Mouse (Mus musculus) brain, adult 2 months (tissue): ENCODE data around the gene D1Ertd622e.

Source experiments
- DNase-seq: peaks from one replicate; pipeline ENCODE4 v3.0.0; 2011; ENCODE audit warnings: low read depth, low spot score

Gene D1Ertd622e

DNA sequence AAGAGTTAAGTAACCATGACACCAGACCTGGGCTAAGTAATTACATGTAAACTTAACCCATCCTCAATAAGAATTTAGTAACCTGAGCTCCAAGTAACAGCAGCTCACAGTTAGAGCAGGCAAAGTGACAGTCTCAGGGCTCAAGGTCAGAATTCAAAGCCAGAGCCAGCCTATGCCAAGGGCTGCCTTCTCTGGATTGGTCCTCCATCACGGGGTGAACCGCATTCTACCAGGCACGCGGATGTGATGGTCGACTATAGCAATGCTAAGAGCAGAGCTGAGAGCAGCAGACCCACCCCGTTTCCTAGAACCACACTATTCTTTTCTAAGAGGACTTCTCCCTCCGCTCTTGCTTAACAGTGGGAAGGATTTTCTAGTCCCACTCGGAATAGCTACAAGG lies 27.8 kb downstream of the D1Ertd622e start:
- no peak for DNase-seq

DNA sequence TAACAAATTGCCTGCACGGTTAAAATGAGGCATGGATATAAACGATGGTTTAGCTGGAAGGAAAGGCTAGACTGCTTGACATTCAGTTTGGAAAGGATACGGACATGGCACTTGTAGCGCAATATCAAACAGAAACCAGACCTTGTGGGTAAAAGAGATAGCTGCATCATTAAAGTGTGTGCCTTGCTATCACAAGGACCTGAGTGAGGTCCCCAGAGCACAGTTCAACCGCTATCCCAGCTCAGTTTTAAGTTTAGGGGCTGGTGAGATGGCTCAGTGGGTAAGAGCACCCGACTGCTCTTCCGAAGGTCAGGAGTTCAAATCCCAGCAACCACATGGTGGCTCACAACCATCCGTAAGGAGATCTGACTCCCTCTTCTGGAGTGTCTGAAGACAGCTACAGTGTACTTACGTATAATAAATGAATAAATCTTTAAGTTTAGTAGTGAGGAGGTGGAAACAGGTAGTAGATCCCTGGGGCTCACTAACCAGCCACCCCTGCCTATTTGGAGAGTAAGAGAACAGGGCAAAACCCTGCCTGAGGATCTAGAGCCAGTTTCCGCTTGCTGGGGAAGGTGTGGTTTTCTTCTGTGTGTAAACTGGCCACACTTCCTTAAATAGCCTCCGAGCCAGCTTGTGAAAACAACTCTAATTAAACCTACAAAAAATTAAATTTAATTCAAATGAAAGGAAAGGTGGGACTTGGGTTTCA lies 29.2 kb downstream of the D1Ertd622e start:
- no peak for DNase-seq

DNA sequence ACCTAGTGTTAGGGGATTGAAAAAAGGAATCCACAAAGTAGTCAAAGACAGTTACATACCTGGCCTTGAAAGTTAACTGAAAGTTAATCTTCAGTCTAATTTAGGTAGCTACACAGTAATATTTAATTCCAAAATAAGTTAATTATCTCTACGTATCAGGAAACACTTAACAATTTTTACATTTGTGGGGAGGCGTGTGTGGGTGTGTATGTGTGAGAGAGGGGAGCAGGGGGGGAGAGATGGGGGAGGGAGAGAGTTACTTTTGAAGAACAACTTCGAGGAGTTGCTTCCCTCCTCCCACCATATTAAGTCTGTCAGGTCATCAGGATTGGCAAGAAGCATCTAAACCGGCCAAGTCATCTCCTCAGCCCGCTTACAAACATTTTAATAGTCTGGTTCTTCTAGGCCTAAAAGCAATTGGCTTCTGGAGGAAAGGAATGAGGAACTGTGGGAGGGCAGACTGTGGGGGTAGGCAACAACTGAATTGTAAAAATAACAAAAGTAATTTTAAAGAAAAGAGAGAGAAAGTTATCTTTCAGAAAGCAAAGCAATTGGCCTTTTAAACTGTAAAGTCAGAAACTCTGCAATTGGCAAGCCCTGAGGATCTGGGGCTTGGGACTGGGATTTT lies 29.9 kb downstream of the D1Ertd622e start:
- DNase-seq = no peak

- DNase-seq = peak; percentile 87
Observed at GRCm38 (mm10) chr1:97630146-97630545, 31.7 kb downstream of the D1Ertd622e start.

GRCm38 (mm10) chr1:97628859-97629258 lies 33.0 kb downstream of the D1Ertd622e start:
- no peak for DNase-seq

DNA sequence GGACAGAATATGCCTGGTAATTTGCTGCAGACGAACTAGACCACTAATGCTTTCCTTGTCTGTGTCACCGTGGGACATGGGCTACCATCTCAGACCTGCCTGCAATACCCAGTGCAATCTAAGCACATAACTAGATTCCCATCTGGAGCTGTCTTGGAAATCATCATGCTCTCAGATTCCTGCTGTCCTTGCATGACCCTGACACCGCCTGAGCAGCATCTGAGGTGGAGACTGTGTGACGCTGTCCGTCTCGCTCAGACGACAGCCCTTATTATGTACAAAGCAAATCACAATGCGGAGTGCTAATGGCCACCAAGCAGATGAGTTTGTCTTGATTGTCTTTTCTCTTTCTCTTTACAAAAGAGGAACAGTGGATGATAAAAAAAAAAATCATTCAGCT lies 33.9 kb downstream of the D1Ertd622e start:
- DNase-seq = peak; percentile 59

- DNase-seq = peak; percentile 63
Observed at GRCm38 (mm10) chr1:97625427-97625826, 36.4 kb downstream of the D1Ertd622e start.

DNA sequence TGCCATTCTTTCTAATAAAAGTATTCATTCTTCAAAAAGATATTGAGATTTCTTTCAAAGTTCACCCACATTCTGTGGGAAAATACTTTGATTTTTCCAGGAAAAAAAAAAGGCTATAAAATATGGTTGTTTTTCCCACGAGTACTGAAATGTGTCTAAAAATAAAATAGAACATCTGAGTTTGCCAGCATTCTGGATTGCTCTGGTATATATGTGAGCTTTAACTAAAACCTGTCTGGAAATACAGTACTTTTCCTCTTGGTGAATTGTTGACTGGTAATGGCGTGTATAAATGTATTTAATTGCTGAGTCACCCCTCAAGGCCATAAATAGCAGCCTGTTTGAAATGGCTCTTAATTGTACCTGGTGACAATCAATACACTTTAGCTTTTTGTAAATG lies 37.5 kb downstream of the D1Ertd622e start:
- DNase-seq = peak; percentile 58

GRCm38 (mm10) chr1:97623214-97623856 lies 38.5 kb downstream of the D1Ertd622e start:
- DNase-seq = peak; percentile 66

GRCm38 (mm10) chr1:97622574-97623208 lies 39.2 kb downstream of the D1Ertd622e start:
- no peak for DNase-seq

DNA sequence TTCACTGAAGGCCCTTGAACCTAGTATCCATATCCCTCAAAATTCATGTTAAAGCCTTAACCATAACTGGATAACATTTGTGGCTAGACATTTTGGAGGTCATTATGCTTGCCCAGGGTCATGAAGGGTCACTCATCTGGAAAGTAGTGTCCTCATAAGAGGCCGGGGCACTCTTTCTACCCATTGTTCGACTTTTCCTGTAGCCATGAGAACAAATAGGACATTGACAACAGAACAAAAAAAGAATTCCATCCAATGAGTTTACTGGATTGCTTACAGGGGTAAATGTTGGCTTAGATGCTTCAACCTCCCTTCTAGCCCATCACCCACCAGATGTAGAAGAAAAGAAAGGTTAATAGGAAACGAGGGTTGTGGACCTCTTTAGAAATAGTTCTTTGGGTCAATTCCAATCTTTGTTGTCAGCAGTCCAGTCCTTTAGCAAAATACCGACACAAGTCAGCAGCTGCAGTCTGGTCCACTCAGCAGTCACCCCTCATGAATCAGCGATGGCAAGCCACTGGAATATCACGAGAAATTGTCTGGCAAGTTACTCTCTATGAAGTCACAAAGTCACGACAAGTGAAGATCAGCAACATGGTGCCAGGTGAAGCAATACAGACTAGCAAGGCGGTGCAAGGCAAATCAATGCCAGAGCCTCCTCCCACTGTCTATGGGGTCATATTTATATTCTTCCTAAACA lies 42.1 kb downstream of the D1Ertd622e start:
- DNase-seq = peak; percentile 75

DNA sequence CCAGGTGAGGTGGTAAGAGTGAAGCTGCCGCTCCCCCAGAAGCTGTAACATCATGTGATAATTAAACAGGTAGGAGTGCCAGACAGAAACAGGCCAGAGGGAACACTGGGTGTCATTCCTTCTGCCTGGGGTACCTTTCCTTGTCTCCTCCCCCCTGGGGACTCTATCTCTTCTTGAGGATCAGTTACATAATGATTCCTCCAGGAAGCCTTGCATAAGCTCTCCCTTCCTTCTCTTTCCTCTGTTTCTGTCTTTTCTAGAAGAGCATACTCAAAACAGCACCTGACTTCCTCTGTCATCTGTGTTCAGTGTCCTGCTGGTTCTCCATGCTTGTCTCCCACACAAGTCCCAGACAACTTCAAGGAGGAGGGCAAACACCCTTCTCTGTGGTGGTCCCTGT lies 46.3 kb downstream of the D1Ertd622e start:
- peak; percentile 53 for DNase-seq

- peak; percentile 69 for DNase-seq
Observed at GRCm38 (mm10) chr1:97614531-97615462, 47.1 kb downstream of the D1Ertd622e start.

- DNase-seq = no peak
Observed at GRCm38 (mm10) chr1:97611747-97612146, 50.1 kb downstream of the D1Ertd622e start.

DNA sequence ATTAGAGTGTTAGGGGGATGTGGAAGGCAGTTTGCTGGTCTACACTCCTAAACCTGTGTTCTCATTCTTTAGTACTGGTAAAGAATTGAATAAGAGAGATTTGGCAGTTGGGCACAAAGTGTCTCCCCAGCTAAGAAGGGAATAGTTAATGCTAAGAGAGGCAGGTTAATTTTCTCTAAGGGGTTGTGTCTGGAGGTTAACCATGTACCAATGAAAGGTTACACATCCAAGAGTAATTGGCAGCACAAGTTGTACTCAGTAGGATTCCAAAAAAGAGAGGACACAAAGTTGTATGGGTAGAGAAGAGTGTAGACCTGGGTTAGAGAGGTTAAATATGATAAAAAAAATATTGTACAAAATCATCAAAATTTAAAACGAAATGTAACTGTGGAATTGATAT lies 58.5 kb downstream of the D1Ertd622e start:
- no peak for DNase-seq

DNA sequence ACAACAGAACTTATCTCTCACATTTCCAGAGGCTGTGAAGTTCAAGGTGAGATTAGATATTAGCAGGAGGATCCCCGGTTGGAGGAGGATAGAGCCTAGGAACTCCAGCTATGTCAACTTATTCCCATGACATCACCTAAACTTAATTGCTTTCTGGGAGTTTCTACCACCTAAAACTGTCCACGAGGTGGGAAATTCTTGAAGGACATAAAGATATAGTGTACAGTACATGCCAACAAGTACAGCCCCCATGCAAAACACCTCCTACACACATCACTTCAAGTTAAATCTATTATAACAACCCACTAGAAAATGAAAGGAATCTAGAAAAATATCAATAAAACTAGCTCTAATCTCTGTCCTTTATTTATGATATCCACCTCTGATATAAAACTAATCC lies 61.5 kb downstream of the D1Ertd622e start:
- DNase-seq = no peak

- no peak for DNase-seq
Observed at GRCm38 (mm10) chr1:97599101-97599500, 62.8 kb downstream of the D1Ertd622e start.

DNA sequence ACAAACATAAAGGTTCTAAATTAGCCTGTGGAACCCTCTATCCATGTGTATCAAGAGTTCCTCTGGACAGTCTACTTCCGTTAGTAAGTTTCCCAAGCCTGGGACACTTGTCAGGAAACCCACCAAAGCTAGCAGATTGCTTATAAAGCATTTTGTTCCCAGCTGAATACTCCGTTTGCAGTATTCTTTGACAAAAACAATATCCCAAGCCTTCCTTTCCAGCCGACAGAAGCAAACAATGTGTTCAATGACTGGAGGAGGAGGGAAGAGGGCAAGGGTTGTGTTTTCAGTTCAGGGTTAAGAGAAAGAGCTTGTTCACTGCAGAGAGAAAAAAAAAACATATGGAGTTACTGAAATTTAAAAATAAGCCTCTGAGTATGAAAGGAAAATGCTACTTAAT lies 73.3 kb downstream of the D1Ertd622e start:
- no peak for DNase-seq

GRCm38 (mm10) chr1:97585106-97585505 lies 76.8 kb downstream of the D1Ertd622e start:
- no peak for DNase-seq

DNA sequence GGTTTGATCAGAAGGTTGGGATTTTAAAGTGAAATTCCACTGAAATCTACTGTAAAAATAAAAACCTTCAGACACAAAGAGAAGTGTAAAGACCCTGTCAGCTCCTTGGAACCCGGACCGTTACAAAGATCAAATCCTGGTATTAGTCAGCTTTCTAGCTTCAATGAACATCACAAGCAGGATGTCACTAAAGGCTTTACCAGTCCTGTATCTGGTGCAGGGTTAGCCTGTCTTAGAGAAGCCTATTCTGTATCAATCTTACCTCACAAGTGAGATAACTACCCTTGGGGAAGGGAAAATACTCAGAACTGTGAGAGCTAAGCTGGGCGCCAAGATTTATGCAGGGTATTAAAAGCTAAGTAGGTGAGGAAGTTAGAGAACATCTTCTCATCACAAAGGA lies 77.7 kb downstream of the D1Ertd622e start:
- DNase-seq = no peak

DNA sequence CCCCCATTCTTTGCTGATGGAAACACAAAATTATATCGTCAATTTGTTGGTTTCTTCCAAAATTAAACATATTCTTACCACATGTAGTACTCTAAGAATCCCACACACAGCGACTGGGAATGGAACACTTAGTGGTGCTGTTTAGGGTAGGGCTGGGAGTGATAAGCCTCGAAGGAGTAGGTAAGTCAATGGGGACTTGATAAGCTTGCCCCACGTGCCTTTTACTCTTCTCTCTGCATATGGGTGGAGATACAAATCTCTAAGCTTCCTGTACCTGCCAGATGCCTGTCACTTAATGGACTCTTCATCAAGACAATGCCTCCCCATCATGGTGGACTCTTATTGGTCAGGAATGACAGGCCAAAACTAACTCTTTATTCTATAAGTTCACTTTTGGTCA lies 78.8 kb downstream of the D1Ertd622e start:
- no peak for DNase-seq
